Mouse (Mus musculus) heart, postnatal 0 days (tissue): ENCODE data around the gene Nradd.

ENCODE experiments used
- CTCF ChIP-seq: IDR thresholded peaks from 2 replicates; pipeline ENCODE4 v1.5.1; 2016; ENCODE audit warnings: antibody characterized with exemption, control low read depth, low read depth
- EP300 ChIP-seq: IDR thresholded peaks from 2 replicates; pipeline ENCODE4 v1.6.1; 2016; ENCODE audit warnings: antibody characterized with exemption, low read depth

DNA sequence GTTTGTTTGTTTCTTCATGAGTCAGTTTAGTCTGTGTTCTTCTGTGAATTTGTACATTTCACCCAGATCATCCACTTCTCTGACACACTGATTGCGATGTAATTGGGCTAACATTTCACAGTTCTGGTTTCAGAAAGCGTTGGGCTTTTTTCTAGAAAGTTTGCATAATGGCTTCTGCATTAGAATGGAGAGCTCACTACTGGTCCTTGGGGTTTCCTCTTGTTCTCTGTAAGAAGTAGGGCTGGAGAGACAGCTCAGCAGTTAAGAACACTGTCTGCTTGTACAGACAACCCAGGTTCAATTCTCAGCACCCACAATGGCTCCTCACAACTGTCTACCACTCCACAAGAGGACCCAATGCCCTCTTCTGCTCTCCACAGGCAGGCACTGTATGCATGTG, 36.0 kb upstream of the Nradd start:
- TF ChIP-seq CTCF: no peak
- TF ChIP-seq EP300: no peak
